Mouse (Mus musculus) megakaryocyte, adult 5-6 weeks (primary cell): ENCODE measurements around the gene Gpatch3. TPM values are rescaled to one million over a fixed set of nuclear protein-coding genes. Genes with fewer than 3 reads are reported as not detected.

Source experiments
- ATAC-seq: 2 replicates; pipeline ENCODE4 v1.8.0; 2016; ENCODE audit warnings: mild to moderate bottlenecking, inconsistent platforms; ENCODE audit not compliant: poor library complexity, severe bottlenecking
- total RNA-seq, 2 experiments: library from RNA; stranded (forward) in 1 of 2; stranded (reverse) in 1 of 2; fragments of 153-499, 151-499 nt in 1 of 2; fragments of 221-1000, 200-1000 nt in 1 of 2; gene quantifications; 2 replicates each; pipeline versions ENCODE4 v1.2.3 to v1.2.4; 2015 to 2017

The Gpatch3 gene
- total RNA-seq, 2 experiments from 2014 or later, result 3.7 to 40.2 TPM

GRCm38 (mm10) chr4:133583690-133584058 is 9.1 kb downstream of the Gpatch3 start:
- no peak for ATAC-seq

GRCm38 (mm10) chr4:133584059-133584951 is 9.8 kb downstream of the Gpatch3 start, which contains the start of gene Gpn2:
TSS of gene Gpn2 (plus strand) at chr4:133584362.
- peak; percentile 96 for ATAC-seq

- ATAC-seq, result peak; percentile 87
Measured at GRCm38 (mm10) chr4:133592570-133592969, 18.0 kb downstream of the Gpatch3 start.

- ATAC-seq, result no peak
Measured at GRCm38 (mm10) chr4:133595538-133595937, 21.0 kb downstream of the Gpatch3 start.

GRCm38 (mm10) chr4:133596084-133596483 is 21.5 kb downstream of the Gpatch3 start:
- no peak for ATAC-seq

- no peak for ATAC-seq
Measured at GRCm38 (mm10) chr4:133598616-133599015, 24.1 kb downstream of the Gpatch3 start.

GRCm38 (mm10) chr4:133599116-133599515 is 24.6 kb downstream of the Gpatch3 start:
- ATAC-seq, result no peak

- peak; percentile 95 for ATAC-seq
Measured at GRCm38 (mm10) chr4:133599571-133600073, 25.1 kb downstream of the Gpatch3 start.

- no peak for ATAC-seq
Measured at GRCm38 (mm10) chr4:133600306-133600705, 25.8 kb downstream of the Gpatch3 start.

- peak; percentile 29 for ATAC-seq
Measured at GRCm38 (mm10) chr4:133601721-133602218, 27.2 kb downstream of the Gpatch3 start, which contains the start of gene Sfn. TSS of gene Sfn (minus strand) at chr4:133602168.

- ATAC-seq, result no peak
Measured at GRCm38 (mm10) chr4:133603056-133603455, 28.5 kb downstream of the Gpatch3 start.

GRCm38 (mm10) chr4:133604175-133604574 is 29.6 kb downstream of the Gpatch3 start:
- no peak for ATAC-seq

- ATAC-seq, result no peak
Measured at GRCm38 (mm10) chr4:133604856-133605255, 30.3 kb downstream of the Gpatch3 start.

GRCm38 (mm10) chr4:133605330-133605729 is 30.8 kb downstream of the Gpatch3 start:
- no peak for ATAC-seq

- ATAC-seq, result no peak
Measured at GRCm38 (mm10) chr4:133607284-133607683, 32.7 kb downstream of the Gpatch3 start.

GRCm38 (mm10) chr4:133609719-133610118 is 35.2 kb downstream of the Gpatch3 start:
- ATAC-seq, result peak; percentile 90

GRCm38 (mm10) chr4:133611815-133612214 is 37.3 kb downstream of the Gpatch3 start:
- ATAC-seq, result no peak

- ATAC-seq, result no peak
Measured at GRCm38 (mm10) chr4:133612416-133612815, 37.9 kb downstream of the Gpatch3 start.

- ATAC-seq, result no peak
Measured at GRCm38 (mm10) chr4:133613026-133613425, 38.5 kb downstream of the Gpatch3 start.

GRCm38 (mm10) chr4:133613867-133614266 is 39.3 kb downstream of the Gpatch3 start:
- no peak for ATAC-seq

- no peak for ATAC-seq
Measured at GRCm38 (mm10) chr4:133614274-133614761, 39.8 kb downstream of the Gpatch3 start.

GRCm38 (mm10) chr4:133615416-133615815 is 40.9 kb downstream of the Gpatch3 start:
- no peak for ATAC-seq
